Mouse (Mus musculus): ENCODE data around the gene Lyst.
"Not testable (repeated sequence)": the region's sequence is repeated elsewhere in the genome, so short reads cannot be mapped to it uniquely, and the experiment has no call there.

DNA sequence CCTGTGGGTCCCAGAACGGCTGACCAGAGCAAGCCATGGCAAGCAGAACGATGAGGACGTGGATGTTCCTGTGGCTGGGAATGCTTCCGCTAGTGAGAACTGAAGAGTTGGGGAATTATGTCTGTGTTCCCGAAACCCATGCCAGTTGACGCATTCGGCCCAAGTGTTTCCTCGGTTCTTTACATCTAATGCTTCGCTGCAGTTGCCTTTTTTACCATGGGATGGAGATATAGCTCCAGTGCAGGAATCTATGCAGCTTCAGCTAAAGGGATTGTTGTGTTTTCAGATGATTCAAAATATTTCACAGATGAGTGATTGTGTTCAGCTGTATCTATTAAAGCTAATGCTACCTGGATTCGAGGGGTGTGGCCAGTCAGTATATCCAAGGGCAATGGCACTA lies 47.1 kb upstream of the Lyst start:
- not testable (repeated sequence) for TF ChIP-seq CTCF (IDR thresholded peaks at IDR 0.05; ENCODE audit: low read depth, low read length); POLR2A (IDR thresholded peaks at IDR 0.05; ENCODE audit: borderline replicate concordance, low read depth, low read length)
